Mouse (Mus musculus): ENCODE results near the gene Tenm2.
A peak's percentile ranks its signal among the peaks of the same experiment; 100 is the strongest.

The Tenm2 gene

GRCm38 (mm10) chr11:36893061-36893460 lies 342.7 kb downstream of the Tenm2 start:
- DNase-seq = no peak

GRCm38 (mm10) chr11:36891106-36891505 lies 344.7 kb downstream of the Tenm2 start:
- no peak for DNase-seq

- no peak for DNase-seq
Observed at GRCm38 (mm10) chr11:36887490-36887889, 348.3 kb downstream of the Tenm2 start.

GRCm38 (mm10) chr11:36886147-36886546 lies 349.6 kb downstream of the Tenm2 start:
- DNase-seq = no peak

- no peak for DNase-seq
Observed at GRCm38 (mm10) chr11:36872961-36873360, 362.8 kb downstream of the Tenm2 start.

- no peak for DNase-seq
Observed at GRCm38 (mm10) chr11:36870548-36870947, 365.2 kb downstream of the Tenm2 start.

GRCm38 (mm10) chr11:36851690-36852089 lies 384.1 kb downstream of the Tenm2 start:
- no peak for DNase-seq

GRCm38 (mm10) chr11:36847451-36847850 lies 388.3 kb downstream of the Tenm2 start:
- no peak for DNase-seq

- DNase-seq = no peak
Observed at GRCm38 (mm10) chr11:36832855-36833254, 402.9 kb downstream of the Tenm2 start.

GRCm38 (mm10) chr11:36831511-36831910 lies 404.3 kb downstream of the Tenm2 start:
- no peak for DNase-seq

- DNase-seq = no peak
Observed at GRCm38 (mm10) chr11:36824666-36825065, 411.1 kb downstream of the Tenm2 start.

GRCm38 (mm10) chr11:36804615-36805014 lies 431.1 kb downstream of the Tenm2 start:
- DNase-seq = no peak

- peak; percentile 15 for DNase-seq
Observed at GRCm38 (mm10) chr11:36802208-36802631, 433.5 kb downstream of the Tenm2 start.

GRCm38 (mm10) chr11:36801683-36802082 lies 434.1 kb downstream of the Tenm2 start:
- DNase-seq = no peak

- no peak for DNase-seq
Observed at GRCm38 (mm10) chr11:36799409-36799808, 436.4 kb downstream of the Tenm2 start.

GRCm38 (mm10) chr11:36758009-36758408 lies 477.8 kb downstream of the Tenm2 start:
- no peak for DNase-seq

- no peak for DNase-seq
Observed at GRCm38 (mm10) chr11:36746286-36746685, 489.5 kb downstream of the Tenm2 start.

- no peak for DNase-seq
Observed at GRCm38 (mm10) chr11:36727800-36728199, 508.0 kb downstream of the Tenm2 start.

GRCm38 (mm10) chr11:36702881-36703280 lies 532.9 kb downstream of the Tenm2 start:
- DNase-seq = no peak

GRCm38 (mm10) chr11:36700951-36701350 lies 534.8 kb downstream of the Tenm2 start:
- DNase-seq = no peak

- no peak for DNase-seq
Observed at GRCm38 (mm10) chr11:36700131-36700530, 535.6 kb downstream of the Tenm2 start.

- DNase-seq = no peak
Observed at GRCm38 (mm10) chr11:36698268-36698667, 537.5 kb downstream of the Tenm2 start.

- DNase-seq = no peak
Observed at GRCm38 (mm10) chr11:36697816-36698215, 537.9 kb downstream of the Tenm2 start.

- no peak for DNase-seq
Observed at GRCm38 (mm10) chr11:36697021-36697639, 538.6 kb downstream of the Tenm2 start.

GRCm38 (mm10) chr11:36694810-36695209 lies 541.0 kb downstream of the Tenm2 start:
- no peak for DNase-seq

All from right cerebral cortex, postnatal 25 days (tissue).